Mouse (Mus musculus): ENCODE results near the gene Gpsm3. TPM values are rescaled to one million over a fixed set of nuclear protein-coding genes. Genes with fewer than 3 reads are reported as not detected.

Gpsm3 gene
- total RNA-seq, 2 experiments from 2014 or later = 1.6 to 2.8 TPM

DNA sequence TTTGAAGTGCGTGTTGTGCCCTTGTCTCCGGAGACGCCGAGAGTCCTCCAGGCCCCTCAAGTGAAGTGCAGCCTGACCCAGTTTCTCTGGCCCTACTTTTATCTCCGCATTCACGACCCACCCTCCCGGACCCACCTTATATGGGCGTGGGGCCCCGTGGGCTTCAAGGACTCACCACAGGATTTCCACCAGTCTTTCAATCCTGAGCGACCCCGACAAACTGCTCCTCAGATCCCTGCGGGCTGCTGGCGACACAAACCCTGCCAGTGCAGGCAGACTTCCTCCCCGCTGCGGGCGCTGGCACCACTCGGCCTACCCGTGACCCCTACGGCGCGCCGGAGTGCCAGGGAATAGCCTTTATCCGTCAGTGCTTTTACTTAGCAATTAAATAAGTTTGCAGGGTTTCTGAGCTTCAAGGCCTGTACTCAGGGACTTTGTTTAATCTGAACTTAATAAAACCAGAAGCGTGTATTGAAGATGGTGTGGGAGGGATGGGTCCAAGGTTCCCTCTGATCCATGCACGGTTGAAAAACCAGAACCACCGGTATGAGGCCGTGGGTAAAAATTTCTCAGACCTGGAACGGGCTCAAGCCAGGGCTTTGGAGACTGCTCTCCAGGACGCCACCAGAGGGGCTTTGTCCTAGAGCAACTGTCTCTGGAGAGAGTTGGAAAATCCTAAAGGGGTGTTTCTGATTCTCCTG is 38.5 kb downstream of the Gpsm3 start, which contains the start of gene Ppt2:
TSS of gene Ppt2 (minus strand) at position 568 of the 701 bp plus-strand sequence.
- intact Hi-C loops (cut with DNase I) = no loop called here
- DNase-seq = no peak

DNA sequence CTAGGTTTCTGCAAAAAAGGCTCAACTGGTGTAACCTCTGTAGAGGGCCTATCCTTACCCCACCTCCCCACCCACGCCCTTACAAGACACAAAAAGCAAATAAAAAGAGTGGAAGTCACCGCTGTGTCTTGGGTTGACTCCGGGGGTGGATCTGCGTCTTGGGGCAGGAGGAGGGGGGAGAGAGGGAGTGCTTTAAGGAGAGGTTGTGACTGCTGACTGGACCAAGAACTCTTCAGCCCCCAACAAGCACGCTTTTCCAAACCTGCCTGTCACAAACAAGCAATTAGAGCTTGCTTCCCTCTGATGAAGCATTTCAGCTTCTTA is 39.0 kb downstream of the Gpsm3 start:
- intact Hi-C loops (cut with DNase I) = no loop called here
- DNase-seq = no peak

DNA sequence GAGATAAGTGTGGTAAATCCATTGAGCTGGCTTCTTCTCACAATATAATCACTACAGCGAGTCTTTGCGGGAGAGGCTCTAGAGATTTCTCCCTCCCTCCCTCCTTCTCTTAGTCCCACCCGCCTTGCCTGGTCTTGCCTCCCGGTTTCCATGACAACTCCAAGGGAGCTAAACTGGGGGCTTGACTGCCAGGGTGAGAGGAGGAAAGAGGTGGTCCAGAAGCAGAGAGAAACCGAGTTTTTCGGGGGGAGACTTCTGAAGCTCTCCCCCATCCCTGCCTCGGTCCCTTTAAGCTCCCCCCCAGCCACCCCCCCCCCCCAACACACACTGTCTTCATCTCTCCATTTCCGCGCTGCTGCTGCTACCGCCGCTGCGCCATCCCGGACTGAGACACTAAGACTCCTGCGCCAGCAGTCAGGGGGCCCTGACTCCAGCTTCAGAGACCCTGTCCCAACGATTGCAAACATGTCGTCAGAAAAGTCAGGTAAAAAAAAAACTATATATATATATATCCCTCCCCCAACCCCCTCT is 39.7 kb downstream of the Gpsm3 start, which contains the start of gene Prrt1:
TSS of gene Prrt1 (plus strand) at position 313 of the 531 bp plus-strand sequence.
- intact Hi-C loops (cut with DNase I) = no loop called here
- no peak for DNase-seq

DNA sequence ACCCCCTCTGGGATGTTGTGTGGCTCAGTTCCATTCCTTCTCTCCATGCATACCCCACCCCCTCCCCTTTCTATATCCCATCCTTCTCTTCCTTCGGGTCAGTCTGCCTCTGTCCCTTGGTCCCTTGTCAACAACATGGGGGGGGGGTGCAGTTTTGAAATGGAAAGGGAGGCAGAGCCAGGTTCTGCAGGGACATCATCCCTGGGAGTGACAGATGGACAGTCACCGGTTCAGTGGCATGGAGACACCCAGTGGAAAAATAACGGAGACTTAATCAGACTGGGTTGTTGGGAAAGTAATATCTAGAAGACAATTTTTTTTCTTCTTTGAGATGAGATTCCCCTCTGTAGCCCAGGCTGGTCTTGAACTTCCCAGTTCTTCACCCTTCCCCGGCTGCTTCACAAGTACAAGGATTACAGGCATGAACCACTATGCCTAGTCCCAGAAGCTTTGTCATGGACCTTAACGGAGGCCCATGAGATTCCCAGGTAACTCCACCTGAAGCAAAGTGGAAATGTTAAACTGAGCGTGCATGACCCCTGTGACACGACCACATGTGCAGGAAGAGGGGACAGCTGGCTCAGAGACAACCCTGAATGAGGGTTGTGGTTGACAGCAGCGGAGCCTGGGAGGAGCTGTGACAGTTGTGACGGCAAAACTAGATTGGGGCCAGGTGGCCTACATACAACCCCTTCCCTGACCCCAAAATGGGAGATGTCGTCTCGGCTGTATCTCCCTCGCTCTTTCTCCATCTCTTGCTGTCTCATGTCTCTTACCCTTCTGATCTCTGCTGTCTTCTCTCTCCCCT is 40.4 kb downstream of the Gpsm3 start:
- intact Hi-C loops (cut with DNase I) = no loop called here
- DNase-seq = no peak

DNA sequence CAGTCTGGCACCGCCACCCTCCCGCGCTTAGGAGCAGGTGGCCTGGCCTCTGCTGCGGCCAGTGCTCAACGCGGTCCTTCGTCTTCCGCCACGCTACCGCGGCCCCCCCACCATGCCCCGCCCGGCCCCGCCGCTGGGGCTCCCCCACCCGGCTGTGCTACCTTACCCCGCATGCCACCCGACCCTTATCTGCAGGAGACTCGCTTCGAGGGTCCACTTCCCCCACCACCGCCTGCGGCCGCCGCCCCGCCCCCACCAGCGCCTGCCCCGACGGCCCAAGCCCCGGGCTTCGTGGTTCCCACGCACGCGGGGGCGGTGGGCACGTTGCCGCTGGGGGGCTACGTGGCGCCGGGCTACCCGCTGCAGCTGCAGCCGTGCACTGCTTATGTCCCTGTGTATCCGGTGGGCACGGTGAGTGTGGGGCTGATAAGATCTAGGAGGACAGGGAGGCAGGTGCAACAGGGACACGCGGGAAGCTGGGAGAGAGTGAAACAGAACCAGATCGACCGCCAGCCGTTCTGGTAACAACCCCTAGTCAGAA is 41.2 kb downstream of the Gpsm3 start:
- intact Hi-C loops (cut with DNase I) = no loop called here
- no peak for DNase-seq

DNA sequence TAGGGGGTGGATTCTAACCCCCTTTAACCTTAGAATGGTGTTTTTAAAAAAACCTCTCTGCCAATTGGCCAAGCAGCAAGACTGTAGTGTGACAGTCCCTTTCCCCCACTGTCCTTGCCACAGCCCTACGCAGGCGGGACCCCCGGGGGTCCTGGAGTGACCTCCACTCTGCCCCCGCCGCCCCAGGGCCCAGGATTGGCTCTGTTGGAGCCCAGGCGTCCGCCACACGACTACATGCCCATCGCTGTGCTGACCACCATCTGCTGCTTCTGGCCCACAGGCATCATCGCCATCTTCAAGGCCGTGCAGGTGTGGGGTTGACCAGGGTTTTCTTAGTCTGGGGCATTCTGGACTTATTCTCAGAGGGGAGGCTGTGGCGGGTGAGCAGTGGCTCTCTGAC is 42.0 kb downstream of the Gpsm3 start:
- no peak for DNase-seq
- intact Hi-C loops (cut with DNase I) = no loop called here

DNA sequence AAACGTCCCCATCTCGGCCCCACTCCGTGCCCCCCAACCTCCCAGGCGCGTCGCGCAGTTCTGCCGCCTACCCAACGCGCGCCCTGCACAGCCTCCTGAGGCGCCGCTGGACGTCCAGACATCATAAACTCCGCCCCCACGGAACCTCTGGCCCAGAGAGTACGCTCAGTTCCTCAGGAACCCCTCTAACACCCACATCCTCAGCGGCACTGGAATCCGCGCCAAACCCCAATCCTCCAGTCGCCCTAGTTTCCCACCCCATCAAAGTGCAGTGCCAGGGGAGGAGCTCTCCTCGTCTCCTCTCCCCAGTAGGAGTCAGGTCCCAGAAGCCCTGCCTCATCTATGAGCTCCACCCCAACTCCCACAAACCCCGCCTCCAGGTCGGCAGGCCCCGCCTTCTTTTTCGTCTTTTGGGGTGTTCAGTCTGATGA is 42.7 kb downstream of the Gpsm3 start:
- intact Hi-C loops (cut with DNase I) = no loop called here
- DNase-seq = peak; percentile 55

DNA sequence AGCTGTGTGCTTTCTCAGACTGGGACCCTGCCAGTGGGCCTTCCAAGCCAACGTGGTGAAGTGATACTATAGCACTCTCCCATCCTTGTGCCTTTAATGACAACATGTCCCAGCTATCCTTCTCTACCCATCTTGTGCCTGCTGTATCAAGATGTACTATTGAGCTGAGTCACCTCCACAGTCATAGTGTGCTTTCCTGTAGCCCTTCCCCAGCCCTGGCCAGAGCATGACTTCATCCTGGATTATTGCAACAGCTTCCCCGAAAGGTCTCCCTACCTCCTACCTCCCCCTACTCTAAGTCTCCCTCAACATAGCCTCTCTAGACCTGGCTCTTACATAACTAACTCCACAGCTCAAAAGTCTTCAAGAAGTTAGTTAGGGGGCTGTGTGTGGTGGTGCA is 46.1 kb downstream of the Gpsm3 start:
- intact Hi-C loops (cut with DNase I) = no loop called here
- DNase-seq = no peak

DNA sequence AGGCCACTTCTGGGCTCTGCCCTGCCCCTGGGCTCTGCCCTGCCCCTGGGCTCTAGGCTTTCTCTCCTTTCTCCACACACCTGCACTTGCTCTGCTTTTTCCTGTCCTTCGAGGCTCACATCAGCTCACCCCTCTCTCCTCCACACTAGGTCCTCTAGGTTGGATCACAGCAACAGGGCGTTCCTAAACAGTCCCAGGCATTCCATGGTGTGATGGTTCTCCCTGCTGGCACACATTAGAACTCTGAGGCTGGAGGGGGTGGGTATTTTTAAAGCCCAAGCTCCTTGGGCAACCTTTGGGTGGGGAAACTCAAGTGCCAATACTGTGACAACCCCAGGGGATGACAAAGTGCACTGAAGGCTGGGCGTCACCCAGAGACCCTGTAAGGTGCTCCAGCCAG is 47.9 kb downstream of the Gpsm3 start:
- DNase-seq = no peak
- intact Hi-C loops (cut with DNase I) = no loop called here

DNA sequence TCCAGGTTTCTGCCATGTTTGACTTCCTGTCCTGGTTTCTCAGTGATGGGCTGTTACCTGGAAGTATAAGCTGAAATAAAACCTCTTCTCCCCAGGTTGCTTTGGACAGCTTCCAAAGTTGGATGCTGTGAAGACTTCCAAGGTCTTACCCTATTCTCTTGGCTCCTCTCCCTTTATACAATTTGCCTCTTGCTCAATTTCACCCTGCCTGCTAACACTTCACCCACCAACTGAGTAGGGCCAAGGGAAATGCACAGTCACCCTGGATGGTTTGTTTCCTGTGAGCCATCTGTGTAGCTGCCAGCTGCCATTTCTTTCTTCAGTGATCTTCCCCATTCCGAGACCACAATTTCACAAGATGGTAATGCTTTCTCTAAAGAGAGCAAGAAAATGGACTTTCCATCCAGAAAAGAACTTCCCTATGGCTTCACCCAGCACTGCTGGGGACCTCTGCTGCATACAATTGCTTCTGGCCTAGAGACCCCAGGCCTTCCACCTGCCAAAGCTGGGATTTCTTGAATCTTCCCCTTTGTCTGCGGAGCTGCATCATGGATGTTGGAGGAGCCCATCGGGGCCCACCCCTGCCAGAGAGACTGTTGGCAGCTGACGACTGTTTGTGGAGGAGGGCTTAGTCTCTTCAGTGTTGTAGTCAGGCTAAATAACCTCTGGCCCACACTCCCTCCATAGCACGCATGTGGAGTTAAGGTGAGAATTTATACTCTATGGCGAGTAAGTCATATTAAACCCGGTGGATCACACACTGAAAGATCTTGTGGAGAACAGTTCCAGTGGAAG is 50.1 kb downstream of the Gpsm3 start:
- no peak for DNase-seq
- intact Hi-C loops (cut with DNase I) = no loop called here

DNA sequence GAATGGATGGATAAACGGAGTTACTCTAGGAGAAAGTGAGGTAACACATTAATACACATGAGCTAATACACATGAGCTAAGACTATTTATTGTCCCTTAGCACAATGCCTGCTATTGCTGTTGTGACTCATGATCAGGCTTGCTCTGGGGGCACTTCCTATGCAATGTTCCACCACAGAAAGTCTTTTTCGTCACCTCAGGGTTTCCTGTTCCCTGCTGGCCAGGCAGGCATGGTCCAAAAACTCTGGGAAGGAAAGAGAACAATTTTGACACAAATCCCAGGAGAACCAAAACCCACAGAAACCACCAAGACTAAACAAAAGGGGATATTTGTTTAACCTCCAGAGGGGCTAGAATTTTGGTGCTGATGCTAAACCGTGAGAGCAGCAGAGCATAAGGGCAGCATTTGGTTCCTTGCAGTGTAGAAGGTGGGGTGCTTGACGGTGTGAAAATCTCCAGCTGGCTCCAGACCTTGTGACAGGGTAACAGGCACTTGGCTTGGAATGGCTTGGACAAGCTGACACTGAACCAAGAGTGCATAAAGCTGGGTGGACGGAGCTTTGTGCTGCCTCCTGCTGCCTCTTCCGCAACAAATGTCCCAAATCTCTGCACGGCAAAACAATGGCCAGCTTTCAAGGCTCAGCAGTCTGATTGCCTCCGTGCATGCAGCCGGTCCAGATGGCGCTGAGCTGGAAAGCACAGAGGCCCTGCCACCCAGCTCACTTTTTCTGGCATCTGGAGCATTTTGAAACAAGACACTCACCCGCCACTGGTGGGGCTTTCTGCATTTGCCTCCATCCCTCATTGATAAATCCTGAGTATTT is 51.4 kb downstream of the Gpsm3 start:
- intact Hi-C loops (cut with DNase I) = no loop called here
- peak; percentile 80 for DNase-seq

Other genes starting within 250 kb of the Gpsm3 start
- gene Btnl2, start 235.0 kb upstream of the Gpsm3 start, total RNA-seq (2021) = under 1 TPM; 0.36 to 0.38 TPM
- gene Btnl1, start 212.7 kb upstream of the Gpsm3 start, total RNA-seq (2021) = not detected
- gene BC051142, start 191.0 kb upstream of the Gpsm3 start, total RNA-seq (2021) = 10 to 100 TPM in 1 of 2 experiments, 1 to 10 TPM in 1; 8.2 to 11.1 TPM
- not detected for gene Btnl4, start 112.5 kb upstream of the Gpsm3 start, total RNA-seq (2021)
- not detected for gene Btnl6, start 72.5 kb upstream of the Gpsm3 start, total RNA-seq (2021)
- gene Notch4, start 25.5 kb upstream of the Gpsm3 start, total RNA-seq (2021) = 1 to 10 TPM; 9.8 TPM
- gene Pbx2, start 1.5 kb downstream of the Gpsm3 start, total RNA-seq (2021) = 10 to 100 TPM; 36.2 to 39.3 TPM
- 1 to 10 TPM; 1.8 TPM for gene Ager, start 8.1 kb downstream of the Gpsm3 start, total RNA-seq (2021)
- gene Rnf5, start 13.9 kb downstream of the Gpsm3 start, total RNA-seq (2021) = 100 to 1,000 TPM; 106 to 109 TPM
- 100 to 1,000 TPM; 145 to 154 TPM for gene Agpat1, start 14.5 kb downstream of the Gpsm3 start, total RNA-seq (2021)
- 1 to 10 TPM; 4.9 to 5.9 TPM for gene Egfl8, start 26.2 kb downstream of the Gpsm3 start, total RNA-seq (2021)
- 10 to 100 TPM; 30.3 to 32.7 TPM for gene Ppt2, start 38.7 kb downstream of the Gpsm3 start, total RNA-seq (2021)
- 10 to 100 TPM; 78.2 to 81.9 TPM for gene Prrt1, start 39.7 kb downstream of the Gpsm3 start, total RNA-seq (2021)
- 10 to 100 TPM in 1 of 2 experiments, 1 to 10 TPM in 1; 7.9 to 10.5 TPM for gene Fkbpl, start 55.0 kb downstream of the Gpsm3 start, total RNA-seq (2021)
- 10 to 100 TPM; 72.8 to 75.4 TPM for gene Atf6b, start 57.3 kb downstream of the Gpsm3 start, total RNA-seq (2021)
- gene Tnxb, start 80.7 kb downstream of the Gpsm3 start, total RNA-seq (2021) = 1 to 10 TPM; 1.9 to 2.2 TPM
- gene C4b, start 154.1 kb downstream of the Gpsm3 start, total RNA-seq (2021) = 1 to 10 TPM; 4.4 TPM
- gene Cyp21a1, start 214.8 kb downstream of the Gpsm3 start, total RNA-seq (2021) = not detected
- 10 to 100 TPM; 47.9 to 48.2 TPM for gene Stk19, start 247.1 kb downstream of the Gpsm3 start, total RNA-seq (2021)
- gene Dxo, start 247.2 kb downstream of the Gpsm3 start, total RNA-seq (2021) = 10 to 100 TPM; 33.8 to 38.1 TPM

All from left cerebral cortex, postnatal 4 days (tissue).